Mouse (Mus musculus): ENCODE measurements around the gene Cog6.

- TF ChIP-seq CTCF (IDR thresholded peaks at IDR 0.05; ENCODE audit: extremely low read depth, insufficient read depth, low read length): no peak
- no peak for TF ChIP-seq POLR2A (IDR thresholded peaks at IDR 0.05; ENCODE audit: extremely low read depth, insufficient read depth, low read length)
These were observed 9.6 kb downstream of the Cog6 start for GRCm38 (mm10) chr3:53007411-53007810.

Measured in cortical plate, adult 2 months (tissue).